Mouse (Mus musculus) adrenal gland, postnatal 10 days (tissue): ENCODE data around the gene Hmcn2. TPM values are rescaled to one million over a fixed set of nuclear protein-coding genes. Genes with fewer than 3 reads are reported as not detected.

Experiments used
- total RNA-seq, 2 experiments: library from RNA; stranded (reverse); gene quantifications; 2 replicates each; pipeline ENCODE4 v1.2.3; 2021

Gene Hmcn2
- total RNA-seq, 2 experiments from 2014 or later = 6.4 to 9.4 TPM

Other genes with a start within 250 kb of the Hmcn2 start
- 10 to 100 TPM; 48.1 to 58.5 TPM for gene Fnbp1, start 172.4 kb upstream of the Hmcn2 start, total RNA-seq
- gene Gpr107, start 162.1 kb upstream of the Hmcn2 start, total RNA-seq = 10 to 100 TPM; 41.7 to 56.4 TPM
- gene Ncs1, start 68.6 kb upstream of the Hmcn2 start, total RNA-seq = 1 to 10 TPM; 4.2 to 6.8 TPM
- gene Ass1, start 155.8 kb downstream of the Hmcn2 start, total RNA-seq = 100 to 1,000 TPM in 1 of 2 experiments, 10 to 100 TPM in 1; 61.2 to 175 TPM